Mouse (Mus musculus): ENCODE measurements at regions not wholly inside any gene's neighbourhood (a gene's known extent, or its start where the extent isn't known, plus 50 kb on each side); places are given as distances from the start of the nearest gene placed in this dataset.

DNA sequence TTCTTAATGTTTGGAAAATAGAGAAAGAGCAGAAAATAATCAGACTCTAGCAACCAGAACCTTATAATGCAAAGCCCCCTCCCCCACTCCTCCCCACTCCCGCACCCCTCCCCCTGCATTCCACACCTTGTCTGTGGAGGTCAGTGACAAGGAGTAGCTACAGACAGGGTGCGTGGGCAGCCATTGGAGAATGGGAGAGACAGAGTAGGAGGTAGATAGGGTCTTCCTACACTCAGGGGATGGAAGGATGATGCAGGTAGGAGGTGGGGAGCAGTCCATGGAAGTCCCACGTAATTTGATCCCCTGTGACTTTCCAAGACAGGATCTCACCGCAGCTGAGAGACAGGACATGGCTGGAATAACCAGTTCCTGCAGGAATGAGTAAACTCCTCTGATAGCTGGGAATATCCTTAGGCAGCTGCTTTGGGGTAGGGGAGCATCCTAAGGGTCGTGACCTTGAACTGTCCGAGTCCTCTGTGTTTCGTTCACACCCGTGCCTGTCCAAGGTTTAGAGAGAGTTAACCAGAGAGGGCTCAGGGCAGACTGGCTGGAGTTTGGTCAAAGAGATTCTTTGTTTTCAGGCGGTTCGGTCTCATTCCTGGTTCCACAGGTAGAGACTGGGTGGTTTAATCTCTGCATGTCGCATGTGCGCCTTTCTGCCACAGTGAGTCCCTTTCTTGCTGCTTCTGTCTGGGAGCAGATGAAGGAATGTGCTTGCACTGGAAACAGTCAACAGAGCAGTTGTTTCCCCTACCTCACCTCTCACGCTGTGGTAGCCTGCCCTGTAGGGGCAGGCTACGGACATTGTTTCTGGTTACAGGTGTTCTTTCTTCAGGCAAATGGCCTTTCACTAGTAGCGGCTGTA, 54.1 kb upstream of the 1700024P04Rik start:
- no peaks in the 10 kb centered on the region for H3K27me3 ChIP-seq (ENCODE audit: control insufficient read depth, insufficient read depth, low read length)
- no peaks in the 10 kb centered on the region for H3K4me1 ChIP-seq (replicated peaks; ENCODE audit: control insufficient read depth in 2 of 2, insufficient read depth in 2 of 2, low read length in 1 of 2)
- H3K27ac ChIP-seq = no peak overlapping the region
- H3K9ac ChIP-seq (replicated peaks) = no peak overlapping the region
- no peak for DNase-seq (ENCODE audit: low read depth in 3 of 3, low spot score in 3 of 3)
- H3K36me3 ChIP-seq (replicated peaks; ENCODE audit: control insufficient read depth, insufficient read depth, low read depth) = no peaks in the 10 kb centered on the region
- ATAC-seq (ENCODE audit: insufficient read depth) = no peak
- H3K4me2 ChIP-seq (ENCODE audit: low read depth) = no peak overlapping the region
- H3K4me3 ChIP-seq (ENCODE audit: insufficient read depth in 1 of 2, low read depth in 2 of 2, low read length in 2 of 2) = no peak overlapping the region
- TF ChIP-seq EP300 (IDR thresholded peaks at IDR 0.05; ENCODE audit: low read depth) (no peak), CTCF (IDR thresholded peaks at IDR 0.05; ENCODE audit: low read depth) (no peak)
- H3K9me3 ChIP-seq (ENCODE audit: control insufficient read depth, low read length) = no peaks in the 10 kb centered on the region
- 57% methylated on average over 15 of the region's 15 CpGs for whole genome bisulfite sequencing (ENCODE audit: insufficient replicate concordance)

DNA sequence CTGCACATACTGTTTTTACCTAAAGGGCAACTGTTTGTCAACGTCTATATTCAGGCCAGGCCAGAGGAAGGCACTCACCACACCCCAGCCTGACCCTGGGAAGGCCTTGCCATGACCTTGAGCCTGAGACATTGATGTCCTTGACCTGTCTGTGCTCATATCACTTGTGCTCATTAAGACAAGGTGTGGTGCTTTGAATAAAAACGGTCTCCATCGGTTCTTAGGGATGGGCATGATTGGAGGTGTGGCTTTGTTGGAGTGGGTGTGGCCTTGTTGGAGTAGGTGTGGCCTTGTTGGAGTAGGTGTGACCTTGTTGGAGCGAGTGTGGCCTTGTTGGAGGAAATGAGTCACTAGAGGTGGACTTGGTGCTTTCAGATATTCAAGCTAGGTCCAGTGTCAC, 52.8 kb upstream of the 1700024P04Rik start:
- no peaks in the 10 kb centered on the region for H3K36me3 ChIP-seq (replicated peaks; ENCODE audit: control insufficient read depth, insufficient read depth, low read depth)
- DNase-seq (ENCODE audit: low read depth in 3 of 3, low spot score in 3 of 3) (no peak), ATAC-seq (ENCODE audit: insufficient read depth) (no peak)
- H3K27ac ChIP-seq = no peak overlapping the region
- WGBS (ENCODE audit: insufficient replicate concordance) = 70% methylated on average over 4 of the region's 4 CpGs
- H3K4me2 ChIP-seq (ENCODE audit: low read depth) = no peak overlapping the region
- no peaks in the 10 kb centered on the region for H3K27me3 ChIP-seq (ENCODE audit: control insufficient read depth, insufficient read depth, low read length)
- no peaks in the 10 kb centered on the region for H3K4me1 ChIP-seq (replicated peaks; ENCODE audit: control insufficient read depth in 2 of 2, insufficient read depth in 2 of 2, low read length in 1 of 2)
- no peak overlapping the region for H3K4me3 ChIP-seq (ENCODE audit: insufficient read depth in 1 of 2, low read depth in 2 of 2, low read length in 2 of 2)
- H3K9me3 ChIP-seq (ENCODE audit: control insufficient read depth, low read length) = no peaks in the 10 kb centered on the region
- no peak for TF ChIP-seq EP300 (IDR thresholded peaks at IDR 0.05; ENCODE audit: low read depth)
- no peak for TF ChIP-seq CTCF (IDR thresholded peaks at IDR 0.05; ENCODE audit: low read depth)
- no peak overlapping the region for H3K9ac ChIP-seq (replicated peaks)
